Mouse (Mus musculus): Measurements from ENCODE around the gene Rad51b.
A peak's percentile ranks its signal among the peaks of the same experiment; 100 is the strongest.

Rad51b gene

GRCm38 (mm10) chr12:79812838-79813563, 515.9 kb downstream of the Rad51b start:
- DNase-seq: no peak

- no peak for DNase-seq
Observed at GRCm38 (mm10) chr12:79813566-79814305, 516.7 kb downstream of the Rad51b start.

- DNase-seq: no peak
Observed at GRCm38 (mm10) chr12:79814312-79815091, 517.4 kb downstream of the Rad51b start.

GRCm38 (mm10) chr12:79816241-79816640, 519.2 kb downstream of the Rad51b start:
- DNase-seq: no peak

GRCm38 (mm10) chr12:79820228-79820958, 523.3 kb downstream of the Rad51b start:
- no peak for DNase-seq

GRCm38 (mm10) chr12:79821901-79822300, 524.8 kb downstream of the Rad51b start:
- DNase-seq: peak; percentile 53

GRCm38 (mm10) chr12:79822401-79822800, 525.3 kb downstream of the Rad51b start:
- peak; percentile 45 for DNase-seq

GRCm38 (mm10) chr12:79825922-79826321, 528.8 kb downstream of the Rad51b start:
- no peak for DNase-seq

GRCm38 (mm10) chr12:79827233-79827692, 530.2 kb downstream of the Rad51b start:
- DNase-seq: no peak

- DNase-seq: no peak
Observed at GRCm38 (mm10) chr12:79827735-79828134, 530.7 kb downstream of the Rad51b start.

GRCm38 (mm10) chr12:79830686-79831085, 533.6 kb downstream of the Rad51b start:
- DNase-seq: peak; percentile 27

- DNase-seq: no peak
Observed at GRCm38 (mm10) chr12:79832611-79833010, 535.5 kb downstream of the Rad51b start.

- no peak for DNase-seq
Observed at GRCm38 (mm10) chr12:79835521-79835920, 538.4 kb downstream of the Rad51b start.

- peak; percentile 75 for DNase-seq
Observed at GRCm38 (mm10) chr12:79838181-79838961, 541.3 kb downstream of the Rad51b start.

GRCm38 (mm10) chr12:79839096-79839941, 542.2 kb downstream of the Rad51b start:
- no peak for DNase-seq

GRCm38 (mm10) chr12:79840465-79840864, 543.4 kb downstream of the Rad51b start:
- DNase-seq: no peak

GRCm38 (mm10) chr12:79841248-79841647, 544.2 kb downstream of the Rad51b start:
- DNase-seq: no peak

- DNase-seq: peak; percentile 23
Observed at GRCm38 (mm10) chr12:79842319-79842718, 545.2 kb downstream of the Rad51b start.

- DNase-seq: no peak
Observed at GRCm38 (mm10) chr12:79843002-79843401, 545.9 kb downstream of the Rad51b start.

- DNase-seq: no peak
Observed at GRCm38 (mm10) chr12:79843496-79843895, 546.4 kb downstream of the Rad51b start.

Data from kidney, adult 9 months (tissue).